Mouse (Mus musculus): ENCODE measurements around the gene Gsc2.
"Not testable (repeated sequence)": the region's sequence is repeated elsewhere in the genome, so short reads cannot be mapped to it uniquely, and the experiment has no call there.

Gene Gsc2

DNA sequence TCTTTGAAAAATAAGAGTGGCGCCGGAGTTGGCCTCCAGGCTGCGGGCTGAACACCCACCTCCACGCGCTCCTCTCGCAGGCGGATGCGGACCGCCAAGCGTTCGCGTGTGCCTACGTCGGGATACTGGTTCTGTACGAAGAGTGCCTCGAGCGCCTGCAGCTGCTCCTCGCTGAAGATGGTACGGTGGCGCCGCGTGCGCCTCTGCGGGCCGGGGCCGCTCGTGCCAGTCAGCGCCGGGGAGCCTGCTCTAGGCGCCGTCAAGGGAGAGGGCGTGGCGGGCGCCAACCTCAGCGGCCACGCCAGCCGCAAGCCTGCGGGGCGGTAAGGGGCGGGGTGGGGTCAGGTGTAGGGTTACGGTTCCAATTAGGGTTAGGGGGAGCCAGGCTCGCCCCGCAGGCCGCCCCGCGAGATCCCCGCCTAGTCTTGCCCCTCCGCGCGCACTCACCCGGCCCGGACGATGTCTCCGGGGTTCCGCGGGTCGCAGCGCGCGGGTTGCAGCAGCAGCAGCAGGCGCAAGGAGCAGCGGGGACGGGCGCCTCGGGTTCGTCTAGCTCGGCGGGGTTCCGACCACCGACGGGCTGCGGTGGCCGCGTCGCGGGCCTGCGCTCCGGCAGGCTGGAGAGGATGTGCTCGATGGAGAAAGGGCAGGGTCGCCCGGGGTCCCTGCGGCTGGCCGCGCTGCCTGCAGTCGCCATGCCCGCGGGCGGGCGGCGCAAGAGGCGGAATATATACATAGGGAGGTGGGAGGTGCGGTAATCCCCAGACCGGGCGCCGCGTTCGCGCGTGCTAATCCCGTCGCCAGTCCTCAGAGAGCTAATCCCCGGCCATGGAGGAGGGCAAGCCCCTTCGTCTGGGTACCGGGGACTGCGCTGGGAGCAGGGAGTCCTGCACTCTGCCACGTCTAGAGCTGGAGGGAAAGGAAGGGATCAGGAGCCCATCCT, at the start of gene Gsc2:
TSS of gene Gsc2 (minus strand) at position 753 of the 943 bp plus-strand sequence.
- peak; percentile 55 for DNase-seq (ENCODE audit: extremely low spot score, low spot score)

- no peak for DNase-seq (ENCODE audit: extremely low spot score, low spot score)
Observed at GRCm38 (mm10) chr16:17962091-17962490, 47.2 kb upstream of the Gsc2 start.

- DNase-seq (ENCODE audit: extremely low spot score, low spot score), result not testable (repeated sequence)
Observed at GRCm38 (mm10) chr16:17956052-17956638, 41.3 kb upstream of the Gsc2 start.

DNA sequence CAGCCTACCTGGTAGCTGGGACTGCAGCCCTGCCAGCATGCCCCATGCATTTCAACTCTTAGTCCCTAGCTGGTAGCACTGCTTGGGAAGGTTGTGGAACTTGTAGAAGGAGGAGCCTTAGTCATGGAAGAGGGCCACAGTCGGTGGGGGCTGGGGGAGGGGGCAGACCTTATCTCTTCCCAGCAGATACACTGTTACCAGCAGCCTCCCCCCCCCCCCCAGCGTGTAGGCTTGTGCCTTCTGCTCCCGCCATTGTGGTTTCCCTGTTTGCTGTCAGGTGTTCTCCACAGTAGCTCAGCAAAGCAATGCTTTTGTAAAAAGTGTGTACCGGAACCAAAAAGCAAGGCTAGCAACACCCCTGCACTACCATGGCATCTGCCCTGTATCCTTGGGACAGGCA, 36.8 kb upstream of the Gsc2 start:
- no peak for DNase-seq (ENCODE audit: extremely low spot score, low spot score)

DNA sequence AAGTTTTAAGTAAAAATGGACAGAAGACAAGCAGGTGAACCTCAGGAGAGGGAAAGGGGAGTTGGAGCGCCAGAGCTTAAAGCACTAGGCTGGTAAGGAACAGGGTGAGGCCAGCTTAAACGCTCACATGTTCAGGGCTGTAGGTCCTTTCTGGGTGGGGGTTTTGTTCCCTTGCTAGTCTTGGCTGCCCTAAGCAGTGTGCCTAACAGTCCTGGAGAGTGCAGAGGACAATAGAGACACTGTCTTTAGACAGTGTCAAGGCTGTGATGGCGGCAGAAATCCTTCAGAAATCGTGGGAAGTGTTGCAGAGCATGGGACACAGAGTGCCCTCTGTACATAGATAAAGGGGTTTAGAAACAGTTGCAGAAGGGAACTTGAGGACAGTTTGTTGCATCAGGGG, 35.2 kb upstream of the Gsc2 start:
- no peak for DNase-seq (ENCODE audit: extremely low spot score, low spot score)

- no peak for DNase-seq (ENCODE audit: extremely low spot score, low spot score)
Observed at GRCm38 (mm10) chr16:17949421-17949877, 34.6 kb upstream of the Gsc2 start.

DNA sequence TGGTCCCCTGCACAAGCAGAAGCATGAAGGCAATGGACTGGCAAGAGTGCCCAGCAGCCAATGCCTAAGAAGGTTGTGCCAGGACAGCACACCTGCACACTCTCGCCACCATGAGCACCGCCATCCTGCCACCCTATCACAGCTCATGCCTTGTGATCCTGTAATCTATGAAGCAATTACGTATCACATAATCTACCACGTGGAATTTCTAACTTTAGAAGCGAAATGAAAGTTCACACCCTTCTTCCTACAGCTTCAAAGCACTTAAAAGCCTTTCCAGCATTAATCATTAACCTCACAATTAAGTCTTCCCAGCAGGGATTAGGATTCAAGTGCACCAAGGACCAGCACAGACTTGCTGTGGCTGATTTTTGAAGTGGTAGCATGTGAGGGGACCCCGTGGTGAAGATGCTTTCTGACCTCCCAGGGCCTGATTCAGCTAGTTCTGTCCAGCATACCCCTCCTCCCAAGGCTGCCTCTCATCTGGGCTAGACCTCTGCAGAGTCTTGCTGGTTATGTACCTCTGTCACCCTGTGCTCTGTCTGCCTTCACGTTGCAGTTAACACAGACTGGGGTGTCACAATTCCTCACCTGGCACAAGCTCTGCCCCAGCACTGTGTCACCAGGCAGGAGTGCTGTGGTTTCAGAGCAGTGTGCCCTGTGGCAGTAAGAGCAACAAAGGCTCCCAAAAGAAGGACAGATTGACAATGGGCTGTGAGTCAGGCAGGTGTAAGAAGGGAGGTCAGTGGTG, 30.4 kb upstream of the Gsc2 start:
- no peak for DNase-seq (ENCODE audit: extremely low spot score, low spot score)

DNA sequence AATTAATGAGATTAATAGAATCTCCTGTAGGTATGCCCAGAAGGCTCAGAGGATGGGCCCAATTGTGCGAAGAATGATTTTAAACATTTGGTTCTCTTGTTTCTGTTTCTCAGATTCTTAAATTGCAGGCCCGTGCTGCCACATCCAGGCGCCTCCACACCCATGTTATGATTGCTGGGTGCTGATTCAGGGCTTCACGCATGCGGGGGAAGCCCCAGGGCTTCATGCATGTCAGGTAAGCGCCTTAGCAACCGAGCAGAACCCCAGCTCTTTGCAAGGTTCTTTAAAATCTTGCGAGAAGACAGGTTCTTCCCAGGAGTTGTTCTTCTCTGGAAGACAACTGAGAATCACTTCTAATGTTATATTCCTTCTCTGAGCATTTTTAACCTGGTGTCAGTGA, 28.6 kb upstream of the Gsc2 start:
- no peak for DNase-seq (ENCODE audit: extremely low spot score, low spot score)

DNA sequence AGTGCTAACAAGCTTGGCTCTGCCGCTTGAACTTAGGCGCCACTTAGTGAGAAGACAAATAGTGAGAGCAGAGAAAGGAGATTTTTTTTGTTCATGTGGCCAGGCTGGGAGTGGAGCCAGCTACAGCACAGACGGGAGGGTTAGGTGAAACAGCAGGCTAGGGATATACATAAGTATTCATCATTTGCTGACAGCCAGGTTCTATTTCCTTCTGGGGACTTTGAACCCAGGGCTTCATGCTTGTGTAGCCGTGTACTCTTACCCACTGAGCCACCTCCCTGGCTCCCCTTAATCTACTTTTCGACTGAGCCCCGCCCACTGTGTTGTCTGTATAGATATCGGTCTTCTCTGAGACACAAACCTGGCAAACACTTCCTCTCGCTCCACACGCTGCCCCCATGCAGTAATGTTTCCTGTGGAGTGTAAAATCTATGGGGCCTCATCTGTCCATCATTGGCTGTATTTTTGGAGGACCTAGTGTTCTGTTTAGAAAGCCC, 24.4 kb upstream of the Gsc2 start:
- DNase-seq (ENCODE audit: extremely low spot score, low spot score), result no peak

DNA sequence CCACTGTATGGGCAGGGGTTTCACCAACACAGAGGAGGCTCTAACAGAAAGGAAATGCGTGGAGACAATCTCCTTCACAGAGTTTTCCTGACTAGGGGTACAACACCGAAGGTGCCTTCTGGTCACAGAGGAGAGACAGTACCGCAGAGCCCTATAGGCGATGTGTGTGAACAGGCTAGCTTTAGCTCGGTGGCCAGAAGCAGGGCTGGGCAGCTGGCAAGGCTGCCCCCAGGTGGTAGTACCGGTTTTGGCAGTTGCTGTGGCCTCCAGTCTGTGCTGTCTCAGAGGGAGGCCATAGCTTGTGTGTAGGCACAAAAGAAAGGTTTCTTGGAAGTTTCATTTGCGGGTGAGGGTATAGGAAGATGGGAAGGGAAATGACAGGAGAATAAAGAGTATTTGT, 24.0 kb upstream of the Gsc2 start:
- DNase-seq (ENCODE audit: extremely low spot score, low spot score), result peak; percentile 51

GRCm38 (mm10) chr16:17938187-17938586, 23.3 kb upstream of the Gsc2 start:
- DNase-seq (ENCODE audit: extremely low spot score, low spot score), result no peak

- DNase-seq (ENCODE audit: extremely low spot score, low spot score), result no peak
Observed at GRCm38 (mm10) chr16:17936776-17937175, 21.9 kb upstream of the Gsc2 start.

DNA sequence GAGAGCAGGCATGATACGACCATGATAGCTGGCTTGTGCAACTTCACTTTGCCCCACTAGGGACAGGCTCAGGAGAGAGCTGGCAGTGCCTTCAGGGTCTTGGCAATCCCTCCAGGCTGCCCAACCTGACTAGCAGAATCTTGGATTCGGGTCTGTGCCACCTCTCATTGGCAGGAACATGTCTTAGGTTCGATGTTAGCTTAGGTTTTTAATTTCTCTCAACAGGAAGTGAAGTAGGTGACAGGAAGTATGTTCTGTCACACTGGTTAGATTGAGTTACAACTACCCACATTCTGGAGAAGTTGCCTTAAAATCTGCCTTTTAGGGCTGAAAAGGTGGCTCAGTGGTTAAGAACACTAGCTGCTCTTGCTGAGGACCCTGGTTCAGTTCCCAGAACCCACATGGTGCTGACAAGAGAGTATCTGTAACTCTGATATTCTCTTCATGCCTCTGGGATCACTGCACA, 19.6 kb upstream of the Gsc2 start:
- DNase-seq (ENCODE audit: extremely low spot score, low spot score), result no peak

GRCm38 (mm10) chr16:17933594-17934444, 19.0 kb upstream of the Gsc2 start:
- no peak for DNase-seq (ENCODE audit: extremely low spot score, low spot score)

DNA sequence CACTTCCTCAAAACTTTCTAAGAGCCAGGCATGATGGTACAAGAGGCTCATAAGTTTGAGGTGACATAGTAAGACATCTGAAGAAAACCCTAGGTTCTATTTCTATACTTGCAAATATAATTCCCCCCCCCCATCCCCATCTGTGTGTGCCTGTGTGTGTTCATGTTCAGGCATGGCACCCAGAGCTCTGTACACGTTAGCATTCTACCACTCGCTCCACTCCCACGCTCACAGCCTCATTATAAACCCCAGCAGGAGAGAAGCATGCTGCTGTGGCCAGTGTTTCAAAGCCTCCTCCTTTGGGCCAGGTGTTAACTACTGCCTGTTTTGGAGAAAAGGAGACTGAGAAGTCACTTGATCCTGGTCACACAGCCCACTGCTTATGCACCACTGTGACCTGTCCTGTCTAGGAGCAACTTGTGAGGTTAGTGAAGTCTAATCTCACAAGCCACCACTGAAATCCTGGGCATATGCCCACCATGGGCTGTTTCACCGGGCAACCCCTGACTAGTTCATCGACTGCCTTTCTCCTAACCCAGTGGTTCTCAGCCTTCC, 17.1 kb upstream of the Gsc2 start:
- DNase-seq (ENCODE audit: extremely low spot score, low spot score), result no peak

DNA sequence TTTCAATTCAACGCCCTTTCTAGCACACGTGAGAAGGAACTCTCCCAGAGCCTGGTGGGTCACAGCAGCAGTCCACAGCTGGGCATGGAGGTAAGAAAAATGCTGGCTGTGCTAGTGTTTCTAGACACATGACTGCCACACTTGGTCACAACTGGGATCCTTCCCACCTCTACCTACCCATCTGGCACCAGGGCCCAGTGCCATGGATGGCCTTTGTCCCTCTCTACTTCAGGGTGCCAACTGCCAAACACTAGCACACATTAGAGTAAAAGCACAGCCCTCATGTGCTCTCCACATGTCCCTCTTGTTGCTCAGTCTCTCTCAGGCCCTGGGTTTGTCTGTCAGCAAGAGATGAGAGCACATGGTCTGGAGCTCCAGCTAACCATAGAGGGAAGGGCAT, 14.8 kb upstream of the Gsc2 start:
- no peak for DNase-seq (ENCODE audit: extremely low spot score, low spot score)

DNA sequence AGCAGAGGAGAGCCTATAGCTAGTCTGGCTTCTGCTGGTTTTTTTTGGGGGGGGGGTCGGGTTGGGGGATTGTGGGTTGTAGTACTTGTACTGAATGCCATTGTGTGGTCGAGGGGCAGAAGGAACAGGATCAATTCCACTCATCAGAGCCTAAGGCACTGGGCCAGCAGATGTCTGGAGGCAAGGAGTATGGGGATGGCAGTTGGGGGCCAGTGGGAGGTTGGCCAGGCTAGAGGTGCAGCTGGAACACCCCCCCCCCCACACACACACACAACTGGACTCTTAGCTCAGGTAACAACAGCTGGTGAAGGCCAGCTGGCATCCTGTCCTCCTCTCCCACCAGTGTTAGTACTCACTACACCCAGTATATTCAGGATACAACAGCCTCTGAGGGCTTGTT, 14.4 kb upstream of the Gsc2 start:
- DNase-seq (ENCODE audit: extremely low spot score, low spot score), result no peak

- DNase-seq (ENCODE audit: extremely low spot score, low spot score), result peak; percentile 76
Observed at GRCm38 (mm10) chr16:17928627-17929104, 13.8 kb upstream of the Gsc2 start.

GRCm38 (mm10) chr16:17928087-17928580, 13.3 kb upstream of the Gsc2 start, which contains the start of gene Slc25a1:
TSS of gene Slc25a1 (minus strand) at chr16:17928219.
- peak; percentile 89 for DNase-seq (ENCODE audit: extremely low spot score, low spot score)

All from neural tube, embryonic 10.5 days (tissue).